Mouse (Mus musculus) ES-E14 (cell line): ENCODE data around the gene She.

Experiments used
- CHD2 ChIP-seq: IDR thresholded peaks from 2 replicates; pipeline ENCODE4 v1.6.1; 2014; ENCODE audit warnings: mild to moderate bottlenecking, low read depth, low read length, inconsistent platforms
- HCFC1 ChIP-seq: IDR thresholded peaks from 2 replicates; pipeline ENCODE4 v1.6.1; 2012; ENCODE audit warnings: low read length, inconsistent platforms, borderline replicate concordance; ENCODE audit not compliant: insufficient read depth
- MAFK ChIP-seq: IDR thresholded peaks from 2 replicates; pipeline ENCODE4 v1.6.1; 2014; ENCODE audit warnings: mild to moderate bottlenecking, low read depth, low read length, inconsistent platforms; ENCODE audit not compliant: insufficient read depth
- ZC3H11A ChIP-seq: IDR thresholded peaks from 2 replicates; pipeline ENCODE4 v1.6.1; 2012; ENCODE audit warnings: low read depth, mild to moderate bottlenecking, inconsistent platforms, low read length, borderline replicate concordance
- ZNF384 ChIP-seq: IDR thresholded peaks from 2 replicates; pipeline ENCODE4 v1.6.1; 2012; ENCODE audit warnings: low read depth, low read length, inconsistent platforms

- no peak for TF ChIP-seq MAFK
- TF ChIP-seq ZNF384, result no peak
- no peak for TF ChIP-seq ZC3H11A
- TF ChIP-seq HCFC1, result no peak
- no peak for TF ChIP-seq CHD2
Measured at GRCm38 (mm10) chr3:89863716-89864509, 32.7 kb downstream of the She start.
